In genomic region chr1:120186655-120187054, GRCm38 (mm10) we compare ENCODE assay signal across 17 mouse cellular contexts.
DNase-seq lines count a peak whose midpoint lies in the region; ATAC-seq and TF ChIP-seq lines count a peak whose summit lies in the region.
"Had no signal": no experiment of that assay in that cellular context is flagged by ENCODE, and none has a peak within 500 bp of the region (broad histone marks: within the 10 kb centered on the region; RNA-seq: fewer than 3 reads in every experiment).

No protein-coding gene starts in this region.

- peak; percentile 57 for DNase-seq in retina, postnatal 1 day
- no peak for DNase-seq in retina, embryonic 14.5 days (ENCODE audit: low spot score)
- DNase-seq in stomach, postnatal 0 days (ENCODE audit: low spot score), result no peak
- DNase-seq in cerebellum, postnatal 14 days, result no peak
- DNase-seq in lung, adult 18-20 months, result no peak
- DNase-seq: adrenal gland, adult 8-10 months; cerebellum, adult 9-11 months; gastrocnemius, postnatal 36 days; kidney, adult 18-20 months; thymus, postnatal 14 days had no signal

- no peaks in the 10 kb centered on the region for H3K27me3 ChIP-seq in hindbrain, embryonic 12.5 days
- H3K27me3 ChIP-seq in midbrain, embryonic 13.5 days, result 0 out of 2 replicates have a peak, but pooled peaks cover 3% of the 10 kb centered on the region
- no peaks in the 10 kb centered on the region for H3K27me3 ChIP-seq in stomach, postnatal 0 days (ENCODE audit: control insufficient read depth, insufficient read depth, low read length)
- H3K27me3 ChIP-seq: embryonic facial prominence, embryonic 13.5 days; limb, embryonic 15.5 days; liver, embryonic 15.5 days had no signal

- H3K4me2 ChIP-seq in hindbrain, embryonic 12.5 days (replicated peaks), result no peak overlapping the region
- 0 out of 2 replicates have a peak overlapping the region, but pooled peaks have one; percentile 7 for H3K4me2 ChIP-seq in midbrain, embryonic 13.5 days (replicated peaks)
- H3K4me2 ChIP-seq in stomach, postnatal 0 days (replicated peaks; ENCODE audit: low read depth), result no peak overlapping the region
- H3K4me2 ChIP-seq: embryonic facial prominence, embryonic 13.5 days; limb, embryonic 15.5 days; liver, embryonic 15.5 days had no signal

- no peak for TF ChIP-seq CTCF in stomach, postnatal 0 days (IDR thresholded peaks at IDR 0.05; ENCODE audit: low read depth)

- H3K36me3 ChIP-seq in hindbrain, embryonic 12.5 days, result no peaks in the 10 kb centered on the region
- no peaks in the 10 kb centered on the region for H3K36me3 ChIP-seq in midbrain, embryonic 13.5 days
- H3K36me3 ChIP-seq in stomach, postnatal 0 days (ENCODE audit: control insufficient read depth, insufficient read depth, low read length), result no peaks in the 10 kb centered on the region
- H3K36me3 ChIP-seq: embryonic facial prominence, embryonic 13.5 days; limb, embryonic 15.5 days; liver, embryonic 15.5 days had no signal

- no peak for TF ChIP-seq EP300 in stomach, postnatal 0 days (optimal IDR thresholded peaks at IDR 0.05)

- no peaks in the 10 kb centered on the region for H3K9me3 ChIP-seq in hindbrain, embryonic 12.5 days (replicated peaks)
- peaks cover 3% of the 10 kb centered on the region; the same call in 1 of the 2 replicates for H3K9me3 ChIP-seq in midbrain, embryonic 13.5 days
- H3K9me3 ChIP-seq in stomach, postnatal 0 days (ENCODE audit: control insufficient read depth, low read length), result no peaks in the 10 kb centered on the region
- H3K9me3 ChIP-seq: embryonic facial prominence, embryonic 13.5 days; limb, embryonic 15.5 days; liver, embryonic 15.5 days had no signal

- WGBS in hindbrain, embryonic 12.5 days, result 59% methylated on average over 9 of the region's 9 CpGs
- 12% methylated on average over 9 of the region's 9 CpGs for WGBS in midbrain, embryonic 13.5 days
- 73% methylated on average over 9 of the region's 9 CpGs for WGBS in stomach, postnatal 0 days

- H3K4me3 ChIP-seq in hindbrain, embryonic 12.5 days, result no peak overlapping the region
- H3K4me3 ChIP-seq in midbrain, embryonic 13.5 days (replicated peaks), result no peak overlapping the region
- no peak overlapping the region for H3K4me3 ChIP-seq in stomach, postnatal 0 days (ENCODE audit: low read depth, low read length)
- H3K4me3 ChIP-seq: embryonic facial prominence, embryonic 13.5 days; limb, embryonic 15.5 days; liver, embryonic 15.5 days had no signal

- H3K4me1 ChIP-seq in hindbrain, embryonic 12.5 days, result peaks cover 3% of the 10 kb centered on the region; the same call in 1 of the 2 replicates
- H3K4me1 ChIP-seq in midbrain, embryonic 13.5 days (replicated peaks), result peaks cover 16% of the 10 kb centered on the region
- no peaks in the 10 kb centered on the region for H3K4me1 ChIP-seq in stomach, postnatal 0 days (replicated peaks; ENCODE audit: control insufficient read depth, insufficient read depth)
- H3K4me1 ChIP-seq: limb, embryonic 15.5 days; liver, embryonic 15.5 days had no signal

- H3K9ac ChIP-seq in hindbrain, embryonic 12.5 days, result no peak overlapping the region
- no peak overlapping the region for H3K9ac ChIP-seq in midbrain, embryonic 13.5 days (replicated peaks)
- no peak overlapping the region for H3K9ac ChIP-seq in stomach, postnatal 0 days (ENCODE audit: low read length)
- H3K9ac ChIP-seq: embryonic facial prominence, embryonic 13.5 days; limb, embryonic 15.5 days; liver, embryonic 15.5 days had no signal

- H3K27ac ChIP-seq in hindbrain, embryonic 12.5 days, result no peak overlapping the region
- H3K27ac ChIP-seq in midbrain, embryonic 13.5 days, result peak overlapping the region; percentile 15; the same call in 1 of the 2 replicates
- H3K27ac ChIP-seq in stomach, postnatal 0 days (replicated peaks), result no peak overlapping the region
- H3K27ac ChIP-seq: embryonic facial prominence, embryonic 13.5 days; kidney, postnatal 0 days; limb, embryonic 15.5 days; liver, embryonic 15.5 days had no signal

- 0 out of 2 replicates have a peak, but pooled peaks have one; percentile 38 for ATAC-seq in hindbrain, embryonic 12.5 days (ENCODE audit: low FRiP score)
- peak; percentile 79 for ATAC-seq in midbrain, embryonic 13.5 days
- no peak for ATAC-seq in stomach, postnatal 0 days (ENCODE audit: low FRiP score, low TSS enrichment)
- ATAC-seq: lung, postnatal 0 days had no signal
